Mouse (Mus musculus) neural tube, embryonic 15.5 days (tissue): Measurements from ENCODE around the gene Spg7. TPM values are rescaled to one million over a fixed set of nuclear protein-coding genes. Genes with fewer than 3 reads are reported as not detected.

Experiments
- ATAC-seq: fragments of 200-750 bp; cut with Nextera tagmentation; 2 replicates; pipeline ENCODE4 v1.8.0; 2017; ENCODE audit warnings: mild to moderate bottlenecking, moderate TSS enrichment, moderate library complexity; ENCODE audit not compliant: low FRiP score
- H3K27ac ChIP-seq: fragments of 300-500 bp; sonication (generic); replicated peaks from 2 replicates; pipeline ENCODE4 v1.5.1; 2015; ENCODE audit warnings: mild to moderate bottlenecking, inconsistent platforms
- H3K27me3 ChIP-seq: fragments of 300-500 bp; sonication (generic); replicated peaks from 2 replicates; pipeline ENCODE4 v1.6.1; 2015; ENCODE audit warnings: inconsistent platforms
- H3K36me3 ChIP-seq: fragments of 300-500 bp; sonication (generic); 2 replicates; pipeline ENCODE4 v1.6.1; 2015; ENCODE audit warnings: inconsistent platforms
- H3K4me1 ChIP-seq: fragments of 300-500 bp; sonication (generic); 2 replicates; pipeline ENCODE4 v1.6.1; 2015; ENCODE audit warnings: inconsistent platforms
- H3K4me2 ChIP-seq: fragments of 300-500 bp; sonication (generic); 2 replicates; pipeline ENCODE4 v1.6.1; 2015; ENCODE audit warnings: inconsistent platforms, mild to moderate bottlenecking, moderate library complexity
- H3K4me3 ChIP-seq: fragments of 300-500 bp; sonication (generic); replicated peaks from 2 replicates; pipeline ENCODE4 v1.5.1; 2015; ENCODE audit warnings: mild to moderate bottlenecking, inconsistent platforms
- H3K9ac ChIP-seq: fragments of 300-500 bp; sonication (generic); replicated peaks from 2 replicates; pipeline ENCODE4 v1.6.1; 2015; ENCODE audit warnings: mild to moderate bottlenecking, inconsistent platforms
- H3K9me3 ChIP-seq: fragments of 300-500 bp; sonication (generic); replicated peaks from 2 replicates; pipeline ENCODE4 v1.6.1; 2016; ENCODE audit warnings: inconsistent platforms
- WGBS: fragments of 180-500 bp; shearing (Covaris S2); methylation state at CpG from one replicate; pipeline ENCODE4 v1.1.7; 2015; ENCODE audit warnings: mixed read lengths; 5-methylcytosine and 5-hydroxymethylcytosine counted together
- polyA plus RNA-seq: library from polyadenylated mRNA; unstranded; fragments of >200 nt; fragmentation: Nextera tagmentation; extraction: Ambion mirVana; gene quantifications from 2 replicates; pipeline ENCODE4 v1.2.1, GENCODE M21; 2015

Gene Spg7
- polyA plus RNA-seq = 45.8 and 47.6 TPM in 2 replicates

- 76% methylated on average over 7 of the region's 7 CpGs for WGBS
- H3K9ac ChIP-seq = no peak within 1 kb of the TSS
- peaks cover 31% of the 10 kb centered on the region for H3K4me1 ChIP-seq
- H3K36me3 ChIP-seq = no peaks in the 10 kb centered on the region
- no peaks in the 10 kb centered on the region for H3K9me3 ChIP-seq
- H3K4me2 ChIP-seq = no peak within 1 kb of the TSS
- no peak within 1 kb of the TSS for H3K27ac ChIP-seq
- no peaks in the 10 kb centered on the region for H3K27me3 ChIP-seq
- ATAC-seq = no peak
- no peak within 1 kb of the TSS for H3K4me3 ChIP-seq
These were observed at the start of gene Spg7 for GRCm38 (mm10) chr8:123062721-123063120. TSS of gene Spg7 (plus strand) at chr8:123062942.

GRCm38 (mm10) chr8:123014429-123014828 lies 48.3 kb upstream of the Spg7 start:
- Histone ChIP-seq H3K4me2 (no peak overlapping the region), H3K27me3 (no peaks in the 10 kb centered on the region), H3K4me3 (no peak overlapping the region), H3K27ac (no peak overlapping the region), H3K4me1 (peaks cover 33% of the 10 kb centered on the region), H3K9ac (no peak overlapping the region), H3K36me3 (no peaks in the 10 kb centered on the region; the same call in 1 of the 2 replicates), H3K9me3 (no peaks in the 10 kb centered on the region)
- ATAC-seq = no peak
- 77% methylated on average over 7 of the region's 7 CpGs for WGBS

GRCm38 (mm10) chr8:123015074-123015473 lies 47.7 kb upstream of the Spg7 start:
- Histone ChIP-seq H3K9me3 (no peaks in the 10 kb centered on the region), H3K4me3 (no peak overlapping the region), H3K9ac (no peak overlapping the region), H3K4me1 (peaks cover 37% of the 10 kb centered on the region), H3K27ac (no peak overlapping the region), H3K4me2 (no peak overlapping the region), H3K36me3 (no peaks in the 10 kb centered on the region; the same call in 1 of the 2 replicates), H3K27me3 (no peaks in the 10 kb centered on the region)
- ATAC-seq = no peak
- WGBS = 84% methylated on average over 3 of the region's 3 CpGs

- Histone ChIP-seq H3K27ac (no peak overlapping the region), H3K9me3 (no peaks in the 10 kb centered on the region), H3K4me1 (peaks cover 54% of the 10 kb centered on the region), H3K27me3 (no peaks in the 10 kb centered on the region), H3K9ac (no peak overlapping the region), H3K36me3 (no peaks in the 10 kb centered on the region; the same call in 1 of the 2 replicates), H3K4me3 (no peak overlapping the region), H3K4me2 (no peak overlapping the region)
- no peak for ATAC-seq
- WGBS = 92% methylated on average over 4 of the region's 4 CpGs
These were observed 45.6 kb upstream of the Spg7 start for GRCm38 (mm10) chr8:123017143-123017542.

GRCm38 (mm10) chr8:123018484-123019164 lies 44.1 kb upstream of the Spg7 start:
- no peak overlapping the region for H3K4me2 ChIP-seq
- no peak for ATAC-seq
- H3K27ac ChIP-seq = no peak overlapping the region; the same call in 1 of the 2 replicates
- no peaks in the 10 kb centered on the region for H3K9me3 ChIP-seq
- peaks cover 56% of the 10 kb centered on the region for H3K4me1 ChIP-seq
- H3K9ac ChIP-seq = no peak overlapping the region
- no peaks in the 10 kb centered on the region for H3K27me3 ChIP-seq
- H3K36me3 ChIP-seq = no peaks in the 10 kb centered on the region; the same call in 1 of the 2 replicates
- H3K4me3 ChIP-seq = no peak overlapping the region
- WGBS = 60% methylated on average over 4 of the region's 4 CpGs

- H3K4me3 ChIP-seq = no peak overlapping the region
- H3K4me1 ChIP-seq = peaks cover 52% of the 10 kb centered on the region
- H3K36me3 ChIP-seq = no peaks in the 10 kb centered on the region
- ATAC-seq = no peak
- H3K9ac ChIP-seq = no peak overlapping the region
- no peaks in the 10 kb centered on the region for H3K9me3 ChIP-seq
- WGBS = 61% methylated on average over 2 of the region's 2 CpGs
- H3K4me2 ChIP-seq = no peak overlapping the region
- H3K27me3 ChIP-seq = no peaks in the 10 kb centered on the region
- no peak overlapping the region for H3K27ac ChIP-seq
These were observed 42.7 kb upstream of the Spg7 start for GRCm38 (mm10) chr8:123020084-123020483.

- no peaks in the 10 kb centered on the region for H3K9me3 ChIP-seq
- no peak overlapping the region for H3K4me2 ChIP-seq
- no peak for ATAC-seq
- H3K27ac ChIP-seq = 0 out of 2 replicates have a peak overlapping the region, but pooled peaks have one; percentile 9
- H3K27me3 ChIP-seq = no peaks in the 10 kb centered on the region
- peaks cover 52% of the 10 kb centered on the region for H3K4me1 ChIP-seq
- H3K4me3 ChIP-seq = no peak overlapping the region
- no peak overlapping the region for H3K9ac ChIP-seq
- H3K36me3 ChIP-seq = no peaks in the 10 kb centered on the region
- 72% methylated on average over 2 of the region's 2 CpGs for WGBS
These were observed 41.9 kb upstream of the Spg7 start for GRCm38 (mm10) chr8:123020859-123021258.

GRCm38 (mm10) chr8:123021259-123021658 lies 41.5 kb upstream of the Spg7 start:
- Histone ChIP-seq H3K4me2 (no peak overlapping the region), H3K27ac (no peak overlapping the region), H3K9me3 (no peaks in the 10 kb centered on the region), H3K9ac (no peak overlapping the region), H3K27me3 (no peaks in the 10 kb centered on the region), H3K4me1 (peaks cover 54% of the 10 kb centered on the region), H3K36me3 (no peaks in the 10 kb centered on the region), H3K4me3 (no peak overlapping the region)
- ATAC-seq = no peak
- WGBS = 75% methylated on average over 1 of the region's 1 CpGs

GRCm38 (mm10) chr8:123022727-123023126 lies 40.0 kb upstream of the Spg7 start:
- no peaks in the 10 kb centered on the region for H3K27me3 ChIP-seq
- H3K4me2 ChIP-seq = no peak overlapping the region
- ATAC-seq = no peak
- H3K4me3 ChIP-seq = no peak overlapping the region
- no peak overlapping the region for H3K27ac ChIP-seq
- peaks cover 41% of the 10 kb centered on the region for H3K4me1 ChIP-seq
- H3K9ac ChIP-seq = no peak overlapping the region
- WGBS = 79% methylated on average over 3 of the region's 3 CpGs
- no peaks in the 10 kb centered on the region for H3K36me3 ChIP-seq
- H3K9me3 ChIP-seq = no peaks in the 10 kb centered on the region

GRCm38 (mm10) chr8:123024226-123024625 lies 38.5 kb upstream of the Spg7 start:
- Histone ChIP-seq H3K9ac (no peak overlapping the region), H3K4me1 (peaks cover 28% of the 10 kb centered on the region), H3K27me3 (no peaks in the 10 kb centered on the region), H3K9me3 (no peaks in the 10 kb centered on the region), H3K36me3 (no peaks in the 10 kb centered on the region), H3K4me3 (no peak overlapping the region), H3K4me2 (no peak overlapping the region), H3K27ac (no peak overlapping the region)
- WGBS = 95% methylated on average over 2 of the region's 2 CpGs
- ATAC-seq = no peak

GRCm38 (mm10) chr8:123025951-123026351 lies 36.8 kb upstream of the Spg7 start:
- ATAC-seq = no peak
- no peak overlapping the region for H3K27ac ChIP-seq
- 80% methylated on average over 3 of the region's 3 CpGs for WGBS

GRCm38 (mm10) chr8:123027786-123028185 lies 35.0 kb upstream of the Spg7 start:
- Histone ChIP-seq H3K9ac (no peak overlapping the region), H3K4me3 (no peak overlapping the region), H3K27ac (no peak overlapping the region), H3K4me2 (no peak overlapping the region), H3K9me3 (no peaks in the 10 kb centered on the region), H3K27me3 (no peaks in the 10 kb centered on the region), H3K4me1 (0 out of 2 replicates have a peak, but pooled peaks cover 13% of the 10 kb centered on the region), H3K36me3 (no peaks in the 10 kb centered on the region)
- no peak for ATAC-seq
- WGBS = 93% methylated on average over 8 of the region's 8 CpGs

More at GRCm38 (mm10) chr8:123025951-123026351, 36.8 kb upstream of the Spg7 start:
- H3K36me3 ChIP-seq = no peaks in the 10 kb centered on the region
- H3K9ac ChIP-seq = no peak overlapping the region
- H3K4me1 ChIP-seq = peaks cover 15% of the 10 kb centered on the region
- no peak overlapping the region for H3K4me2 ChIP-seq
- H3K9me3 ChIP-seq = no peaks in the 10 kb centered on the region
- no peaks in the 10 kb centered on the region for H3K27me3 ChIP-seq
- H3K4me3 ChIP-seq = no peak overlapping the region
